Mouse (Mus musculus) layer of hippocampus, postnatal 36 days (tissue): ENCODE results near the gene Trpc7. TPM values are rescaled to one million over a fixed set of nuclear protein-coding genes. Genes with fewer than 3 reads are reported as not detected.

ENCODE experiments used
- DNase-seq, 2 experiments: peaks; one replicate each; pipeline ENCODE4 v3.0.0; 2022
- total RNA-seq, 2 experiments: library from RNA; stranded (reverse); gene quantifications; 2 replicates each; pipeline ENCODE4 v1.2.3; 2021

Gene Trpc7
- total RNA-seq, 2 experiments from 2014 or later, result 2.2 to 3.0 TPM

DNA sequence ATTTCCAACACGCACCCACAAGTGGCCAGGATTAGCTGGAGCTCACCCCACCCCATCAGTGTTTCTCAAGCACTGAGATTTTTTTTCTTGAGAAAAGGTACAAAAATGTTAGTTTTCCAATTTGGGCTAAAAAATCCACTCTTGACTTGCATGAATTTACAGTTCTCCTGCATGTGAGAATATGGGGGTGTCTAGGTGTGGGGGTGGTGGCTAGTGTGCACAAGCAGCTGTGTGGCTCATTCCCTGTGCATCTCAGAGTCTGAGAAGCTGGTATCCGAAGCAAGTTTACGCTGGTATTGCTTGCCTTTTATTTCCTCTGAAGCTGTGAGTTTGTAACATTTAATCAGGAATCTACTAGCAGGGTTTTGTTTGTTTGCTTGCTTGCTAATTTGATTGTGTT is 105.1 kb downstream of the Trpc7 start:
- no peak for DNase-seq

DNA sequence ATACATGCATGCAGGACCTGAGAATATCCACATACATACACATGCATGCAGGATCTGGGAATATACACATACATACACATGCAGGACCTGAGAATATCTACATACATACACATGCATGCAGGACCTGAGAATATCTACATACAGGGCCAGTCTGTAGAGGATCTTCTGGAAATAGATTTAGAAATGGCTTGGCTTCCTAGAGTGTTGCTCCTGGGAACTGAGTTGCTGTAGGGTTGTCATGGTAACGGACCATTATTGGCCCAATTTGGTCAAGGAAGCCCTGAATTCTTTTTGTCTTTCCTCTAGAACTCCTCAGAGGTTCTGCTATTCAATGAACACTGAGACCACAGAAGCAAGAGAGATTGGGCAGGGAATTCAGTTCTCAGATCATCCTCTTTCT is 113.2 kb downstream of the Trpc7 start:
- DNase-seq, result no peak

- no peak for DNase-seq
Measured at GRCm38 (mm10) chr13:56781697-56782096, 114.1 kb downstream of the Trpc7 start.

DNA sequence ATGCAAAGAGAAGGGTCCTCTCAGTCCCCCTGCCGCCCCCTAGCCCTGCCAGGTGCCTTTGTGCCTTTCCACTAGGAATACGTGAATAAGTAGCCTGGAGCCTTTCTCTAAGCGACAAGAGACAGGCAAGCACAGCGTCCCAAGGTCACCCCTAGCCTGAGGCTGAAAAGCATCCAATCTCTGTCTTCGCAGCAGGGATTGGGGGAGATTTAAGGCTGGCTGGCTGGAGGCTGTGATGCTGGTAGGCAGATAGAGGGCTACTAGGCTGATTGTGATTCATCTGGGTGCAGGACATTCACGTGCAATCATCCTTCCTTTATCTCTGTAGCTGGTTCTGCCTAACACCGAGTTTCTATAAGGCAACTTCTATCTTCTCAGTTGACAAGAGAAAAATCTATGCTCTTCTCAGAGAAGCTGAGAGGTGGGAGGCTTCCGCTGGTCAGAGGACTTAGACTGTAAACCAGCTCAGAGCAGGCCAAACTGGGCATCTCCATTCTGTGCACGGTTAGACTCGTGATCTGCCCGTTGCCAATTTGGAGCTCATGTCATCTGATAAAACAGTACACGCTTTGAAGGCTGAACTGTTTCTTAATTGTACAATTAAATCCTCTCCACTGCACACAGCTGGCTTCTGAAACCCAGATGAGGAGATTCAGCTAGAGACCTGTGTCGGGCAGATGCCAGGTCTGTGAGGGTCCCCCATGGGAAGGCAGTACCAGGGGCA is 114.9 kb downstream of the Trpc7 start:
- DNase-seq, result no peak

DNA sequence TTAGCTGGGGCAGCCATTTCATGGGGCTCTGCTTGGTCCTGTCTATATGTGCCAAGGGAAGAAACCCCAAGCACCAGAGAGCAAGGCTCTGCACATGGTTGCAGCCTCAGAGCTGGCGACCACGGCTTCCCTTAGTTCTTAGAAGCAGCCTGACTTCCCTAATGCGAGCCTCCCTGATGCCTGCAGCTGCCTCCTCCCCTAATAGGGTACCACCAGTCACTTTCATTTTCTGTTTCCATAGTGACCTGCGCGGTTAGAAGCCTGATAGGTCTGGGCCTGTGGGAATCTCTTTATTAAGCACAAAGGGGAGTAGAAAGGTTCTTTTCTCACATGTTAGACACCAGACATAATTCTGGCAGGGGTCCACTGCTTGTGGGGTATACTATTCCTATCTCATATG is 121.5 kb downstream of the Trpc7 start:
- DNase-seq, result no peak

DNA sequence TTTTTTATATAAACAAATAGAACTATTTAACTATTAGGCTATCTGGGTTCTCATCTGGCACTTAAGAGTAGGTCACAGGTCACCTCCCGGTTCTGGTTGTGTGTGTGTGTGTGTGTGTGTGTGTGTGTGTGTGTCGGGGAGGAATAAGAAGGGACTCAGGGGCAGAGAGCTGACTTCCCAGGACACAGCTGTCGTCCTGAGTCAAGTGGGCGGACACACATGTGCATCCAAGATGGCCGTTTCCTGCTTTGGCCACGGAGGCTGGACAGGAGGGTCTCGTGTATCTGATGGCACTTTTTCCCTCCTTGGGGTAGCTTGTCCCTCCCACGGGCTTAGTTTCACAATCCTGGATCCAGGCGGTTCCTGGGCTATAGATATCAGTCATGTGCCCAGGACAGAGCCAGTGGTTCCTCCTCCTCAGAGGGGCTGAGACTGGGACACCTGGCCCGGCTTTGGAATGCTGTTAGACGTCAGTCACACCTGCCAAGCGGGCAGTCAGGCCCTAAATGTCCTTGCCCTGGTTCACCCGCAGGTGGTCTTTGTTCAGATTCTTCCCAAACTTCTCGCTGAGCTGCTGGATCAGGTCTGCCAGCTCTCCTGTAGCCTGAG is 122.4 kb downstream of the Trpc7 start:
- DNase-seq, result no peak

GRCm38 (mm10) chr13:56772592-56772991 is 123.2 kb downstream of the Trpc7 start:
- DNase-seq, result no peak

GRCm38 (mm10) chr13:56770786-56771185 is 125.0 kb downstream of the Trpc7 start:
- DNase-seq, result no peak

- DNase-seq, result no peak
Measured at GRCm38 (mm10) chr13:56770136-56770578, 125.6 kb downstream of the Trpc7 start.

GRCm38 (mm10) chr13:56769431-56769830 is 126.4 kb downstream of the Trpc7 start:
- DNase-seq, result no peak

DNA sequence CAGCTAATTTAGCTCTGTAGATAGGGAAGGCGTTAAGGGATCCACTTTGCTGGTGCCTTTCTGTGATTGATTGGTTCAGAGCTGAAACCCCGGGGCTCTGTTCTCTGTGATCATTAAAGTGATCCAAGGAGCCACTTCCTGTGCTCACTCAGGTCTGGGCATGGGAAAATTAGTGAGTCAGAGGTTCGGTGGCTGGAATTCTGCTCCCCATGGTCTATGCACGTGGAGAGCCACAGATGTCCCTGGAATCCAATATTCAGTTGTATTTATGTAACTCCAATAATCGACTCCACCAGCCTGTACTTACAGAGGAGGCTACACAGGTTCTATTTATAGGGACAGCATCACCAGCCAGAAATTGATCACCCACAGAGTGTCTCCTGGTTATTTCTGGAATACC is 129.6 kb downstream of the Trpc7 start:
- DNase-seq, result no peak

- no peak for DNase-seq
Measured at GRCm38 (mm10) chr13:56765284-56766032, 130.3 kb downstream of the Trpc7 start.

DNA sequence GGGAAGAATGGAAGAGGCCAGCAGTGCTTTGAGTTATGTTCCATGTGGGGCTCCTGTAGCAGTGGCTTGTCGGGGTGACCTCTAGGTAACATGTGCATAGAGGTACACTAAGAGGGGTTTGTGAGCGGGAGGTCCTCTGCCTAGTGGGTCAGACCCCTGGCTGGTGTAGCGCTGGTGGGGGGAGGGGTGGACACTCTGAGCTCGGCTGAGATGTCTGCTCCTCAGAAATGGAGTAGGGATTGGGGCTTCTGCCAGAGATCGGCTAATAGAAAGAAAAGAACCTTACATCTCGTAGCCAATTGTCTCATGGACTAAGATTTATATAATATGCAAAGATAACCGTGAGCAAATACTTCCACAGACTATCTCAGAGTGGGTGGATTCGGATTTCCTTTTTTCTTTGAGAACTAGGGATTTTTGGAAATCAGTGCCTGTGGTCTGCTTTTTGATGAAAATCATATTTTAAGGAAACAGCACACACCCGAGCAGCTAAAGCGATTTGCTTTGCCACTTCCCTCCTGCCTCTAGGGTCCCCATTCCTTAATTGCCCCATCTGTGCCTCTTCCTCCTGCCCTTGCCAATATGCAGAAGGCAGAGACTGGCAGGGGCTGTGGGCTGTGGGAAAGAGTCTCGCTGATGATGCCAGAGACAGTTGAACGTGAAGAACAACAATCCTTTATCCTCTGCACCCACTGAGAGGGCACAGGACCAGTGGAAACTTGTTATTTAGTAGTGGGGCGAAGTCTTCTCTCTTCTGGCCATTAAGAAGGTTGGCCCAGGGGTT is 133.2 kb downstream of the Trpc7 start:
- no peak for DNase-seq

DNA sequence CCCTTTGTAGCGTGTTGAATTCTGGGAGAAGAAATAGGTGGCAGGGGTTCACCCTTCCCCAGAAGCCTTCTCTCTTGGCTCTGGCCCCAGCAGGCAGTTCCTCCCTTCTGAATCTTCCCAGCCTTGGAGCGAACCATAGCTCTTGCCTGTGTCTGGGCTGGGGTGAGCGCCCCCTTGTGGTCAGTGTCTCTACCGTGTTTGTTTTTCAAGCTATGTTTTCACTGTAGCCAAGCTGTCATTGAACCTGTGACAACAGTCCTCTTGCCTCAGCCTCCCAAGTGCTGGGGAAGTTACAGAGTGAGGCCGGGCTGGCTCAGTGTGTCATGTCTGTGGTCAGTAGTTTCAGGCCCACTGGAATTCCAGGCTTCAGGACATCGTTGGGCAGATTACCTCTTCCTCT is 137.3 kb downstream of the Trpc7 start:
- peak; percentile 48 to 67 for DNase-seq

DNA sequence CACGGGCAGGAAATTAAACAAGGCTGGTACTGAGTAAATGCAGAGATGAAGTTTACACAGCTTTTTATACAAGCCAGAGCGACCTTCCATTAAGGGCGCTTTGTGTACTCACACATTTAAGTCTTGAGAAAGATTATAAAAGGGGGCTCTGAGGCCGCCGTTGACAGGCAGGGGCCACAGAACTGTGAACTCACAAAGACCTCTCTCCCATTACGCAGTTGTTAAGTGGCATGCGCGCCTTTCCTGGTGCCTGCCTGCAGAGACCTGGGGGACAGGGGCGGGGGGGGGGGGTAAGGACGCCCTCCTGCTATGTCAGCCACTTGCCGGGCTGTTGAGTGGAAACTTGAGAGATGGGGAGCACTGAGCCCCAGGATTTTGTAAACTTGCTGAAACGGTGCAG is 138.6 kb downstream of the Trpc7 start:
- DNase-seq, result no peak

- DNase-seq, result no peak
Measured at GRCm38 (mm10) chr13:56755871-56756270, 139.9 kb downstream of the Trpc7 start.

DNA sequence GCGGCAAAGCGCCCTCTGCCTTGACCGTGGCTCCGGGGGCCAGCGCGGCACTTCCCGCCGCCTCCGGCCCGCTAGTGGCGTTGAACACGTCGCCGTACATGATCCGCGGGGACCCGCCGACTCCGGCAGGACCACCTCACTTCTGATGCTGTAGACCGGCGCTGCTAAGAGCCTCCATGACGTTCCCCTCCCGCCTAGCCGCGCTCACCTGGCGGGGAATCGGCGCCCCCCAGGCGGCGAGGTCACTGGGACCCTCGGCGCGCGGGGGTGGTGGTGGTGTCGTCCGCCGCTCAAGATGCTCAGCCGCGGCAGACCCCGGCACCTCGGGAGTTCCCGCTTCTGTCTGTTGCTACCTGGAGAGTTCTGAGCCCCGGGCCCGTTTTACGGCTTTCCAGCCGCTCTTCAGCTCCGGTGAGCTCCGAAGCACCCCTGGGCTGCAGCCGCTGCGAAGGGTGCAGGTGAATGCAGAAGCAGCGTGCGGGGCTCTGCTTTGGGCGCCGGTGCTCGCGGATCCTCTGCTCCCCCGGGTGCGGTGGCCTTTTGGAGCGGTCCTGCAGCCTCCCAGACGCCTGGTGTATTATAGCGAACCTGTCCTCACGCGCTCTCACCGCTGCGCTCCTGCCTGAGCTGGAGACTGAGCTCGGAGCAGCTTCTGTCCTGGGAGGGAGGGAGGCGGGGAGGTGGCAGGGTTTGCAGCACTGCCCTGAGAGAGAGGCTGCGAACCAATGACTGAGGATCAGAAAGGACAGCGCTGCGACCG is 142.4 kb downstream of the Trpc7 start, which contains the start of gene Gm45623:
TSS of gene Gm45623 (minus strand) at position 636 of the 760 bp plus-strand sequence.
- no peak for DNase-seq

GRCm38 (mm10) chr13:56752474-56753191 is 143.2 kb downstream of the Trpc7 start:
- no peak for DNase-seq

GRCm38 (mm10) chr13:56751774-56752173 is 144.0 kb downstream of the Trpc7 start:
- no peak for DNase-seq

DNA sequence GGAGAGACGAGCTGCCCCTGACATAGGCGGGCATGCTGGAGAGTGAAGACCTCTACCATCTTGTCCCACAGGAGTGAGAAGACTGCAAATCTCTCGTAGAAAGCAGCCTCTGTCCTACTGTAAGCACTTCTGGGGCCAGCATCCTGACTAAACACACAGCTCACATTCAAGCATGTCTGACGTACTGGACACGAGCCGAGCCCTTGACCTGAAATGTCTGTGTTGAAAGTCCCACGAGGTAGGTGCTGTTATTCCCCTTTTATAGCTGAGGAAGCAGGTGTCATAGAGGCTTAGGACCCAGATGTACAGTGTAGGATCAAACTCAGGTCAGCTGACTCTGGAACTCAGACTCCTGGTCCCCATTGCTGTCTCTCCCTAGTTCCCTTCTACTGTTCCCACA is 146.4 kb downstream of the Trpc7 start:
- no peak for DNase-seq

DNA sequence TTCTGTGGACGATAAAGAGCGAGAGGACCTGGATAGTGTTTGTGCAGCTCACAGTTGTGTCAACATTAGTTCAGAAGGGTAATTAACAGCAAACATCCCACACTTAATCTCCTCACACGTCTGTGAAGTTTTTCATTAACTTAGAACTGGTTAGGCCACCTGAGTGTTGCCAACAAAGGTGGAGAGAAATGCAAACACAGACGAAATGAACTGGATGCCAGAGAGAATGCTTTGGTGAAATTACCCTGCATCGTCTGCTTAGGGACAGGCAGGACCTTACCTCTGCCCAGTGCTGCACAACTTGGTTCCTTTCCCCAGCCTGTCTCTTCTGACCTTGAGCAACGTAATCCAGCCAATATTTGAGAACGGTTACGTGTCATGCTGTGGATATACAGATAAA is 148.2 kb downstream of the Trpc7 start:
- no peak for DNase-seq
